Mouse (Mus musculus) hindbrain, embryonic 12.5 days (tissue): Measurements from ENCODE around the gene Cpne4. TPM values are rescaled to one million over a fixed set of nuclear protein-coding genes. Genes with fewer than 3 reads are reported as not detected.

Experiments used
- ATAC-seq: fragments of 200-750 bp; cut with Nextera tagmentation; 2 replicates; pipeline ENCODE4 v1.8.0; 2017; ENCODE audit warnings: moderate TSS enrichment; ENCODE audit not compliant: low FRiP score
- H3K27ac ChIP-seq: fragments of 300-500 bp; sonication (generic); 2 replicates; pipeline ENCODE4 v1.5.1; 2016; ENCODE audit warnings: mild to moderate bottlenecking
- H3K27me3 ChIP-seq: fragments of 300-500 bp; sonication (generic); 2 replicates; pipeline ENCODE4 v1.6.1; 2016; ENCODE audit warnings: mild to moderate bottlenecking
- H3K36me3 ChIP-seq: fragments of 300-500 bp; sonication (generic); 2 replicates; pipeline ENCODE4 v1.6.1; 2016; ENCODE audit warnings: mild to moderate bottlenecking
- H3K4me1 ChIP-seq: fragments of 300-500 bp; sonication (generic); 2 replicates; pipeline ENCODE4 v1.6.1; 2016
- H3K4me2 ChIP-seq: fragments of 300-500 bp; sonication (generic); replicated peaks from 2 replicates; pipeline ENCODE4 v1.6.1; 2016; ENCODE audit warnings: mild to moderate bottlenecking
- H3K4me3 ChIP-seq: fragments of 300-500 bp; sonication (generic); 2 replicates; pipeline ENCODE4 v1.5.1; 2016; ENCODE audit warnings: mild to moderate bottlenecking
- H3K9ac ChIP-seq: fragments of 300-500 bp; sonication (generic); 2 replicates; pipeline ENCODE4 v1.6.1; 2016; ENCODE audit warnings: mild to moderate bottlenecking, moderate library complexity
- H3K9me3 ChIP-seq: fragments of 300-500 bp; sonication (generic); replicated peaks from 2 replicates; pipeline ENCODE4 v1.6.1; 2016; ENCODE audit warnings: mild to moderate bottlenecking
- WGBS: fragments of 180-500 bp; shearing (Covaris S2); methylation state at CpG from one replicate; pipeline ENCODE4 v1.1.7; 2016; 5-methylcytosine and 5-hydroxymethylcytosine counted together
- polyA plus RNA-seq: library from polyadenylated mRNA; unstranded; fragments of >200 nt; fragmentation: Nextera tagmentation; extraction: Ambion mirVana; gene quantifications from 2 replicates; pipeline ENCODE4 v1.2.1, GENCODE M21; 2016

Gene Cpne4
- polyA plus RNA-seq, 1 experiment from 2014 or later = 2.3 TPM

DNA sequence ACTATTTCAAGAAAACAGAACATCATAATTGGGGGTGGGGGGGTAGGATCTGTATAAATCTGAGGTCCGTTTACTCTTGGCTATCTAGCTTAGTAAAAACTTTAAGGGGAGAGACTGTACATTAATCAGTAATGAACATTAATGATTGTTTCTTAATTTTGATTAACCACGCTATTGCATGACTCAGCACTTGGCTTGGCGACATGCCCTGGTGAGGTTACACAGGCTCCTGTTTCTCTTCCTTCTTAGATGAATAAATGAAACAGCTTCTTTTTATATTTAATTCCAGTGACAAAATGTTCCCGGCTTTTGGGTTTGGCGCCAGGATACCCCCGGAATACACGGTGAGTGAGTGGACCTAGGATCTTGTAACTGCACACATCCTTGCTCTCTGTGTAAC lies 471.1 kb downstream of the Cpne4 start:
- Histone ChIP-seq H3K4me3 (no peak overlapping the region), H3K4me1 (no peaks in the 10 kb centered on the region), H3K27ac (no peak overlapping the region), H3K9me3 (no peaks in the 10 kb centered on the region), H3K4me2 (no peak overlapping the region), H3K36me3 (no peaks in the 10 kb centered on the region), H3K9ac (no peak overlapping the region), H3K27me3 (no peaks in the 10 kb centered on the region)
- WGBS = 94% methylated on average over 7 of the region's 7 CpGs
- no peak for ATAC-seq

DNA sequence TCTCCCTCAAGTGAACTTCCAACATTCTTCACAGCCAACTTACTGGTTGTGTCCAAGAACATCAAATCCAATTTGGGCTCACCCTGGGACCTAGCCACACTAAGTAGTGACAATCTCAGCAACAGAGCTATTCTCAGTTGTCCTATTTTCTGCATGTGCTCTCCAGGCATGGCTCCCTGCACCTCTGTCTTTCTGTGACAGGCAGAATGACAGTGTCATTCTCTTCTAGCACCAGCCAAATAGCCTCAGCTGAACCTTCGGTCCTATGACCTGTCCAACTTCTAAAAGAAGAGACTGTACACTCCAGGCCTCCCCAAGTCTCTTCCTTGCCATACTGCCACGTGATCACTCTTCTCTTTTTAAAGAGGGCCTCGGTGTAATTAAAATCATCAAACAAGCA lies 481.2 kb downstream of the Cpne4 start:
- no peak overlapping the region for H3K9ac ChIP-seq
- H3K9me3 ChIP-seq = no peaks in the 10 kb centered on the region
- H3K27ac ChIP-seq = no peak overlapping the region
- no peaks in the 10 kb centered on the region for H3K4me1 ChIP-seq
- H3K4me2 ChIP-seq = no peak overlapping the region
- 79% methylated on average over 3 of the region's 3 CpGs for WGBS
- ATAC-seq = no peak
- no peaks in the 10 kb centered on the region for H3K27me3 ChIP-seq
- no peak overlapping the region for H3K4me3 ChIP-seq
- no peaks in the 10 kb centered on the region for H3K36me3 ChIP-seq

DNA sequence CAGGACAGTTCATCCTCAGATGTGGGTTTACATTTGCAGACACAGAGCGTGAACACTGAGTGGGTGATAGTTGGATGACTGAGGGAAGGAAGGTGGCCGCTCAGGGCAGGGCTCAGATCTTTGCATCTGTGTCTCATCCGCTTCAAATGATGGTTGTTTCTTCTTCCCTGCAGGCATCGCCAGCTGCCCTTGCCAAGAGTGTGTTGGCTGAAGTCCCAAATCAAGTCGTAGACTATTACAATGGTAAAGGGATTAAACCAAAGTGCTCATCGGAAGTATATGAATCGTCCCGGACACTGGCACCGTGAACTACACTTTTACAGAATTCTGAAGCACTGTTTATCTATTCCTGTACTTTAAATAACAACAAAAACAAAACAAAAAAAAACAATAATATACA lies 485.5 kb downstream of the Cpne4 start:
- H3K36me3 ChIP-seq = no peaks in the 10 kb centered on the region
- no peaks in the 10 kb centered on the region for H3K9me3 ChIP-seq
- WGBS = 88% methylated on average over 9 of the region's 9 CpGs
- H3K4me2 ChIP-seq = no peak overlapping the region
- no peak overlapping the region for H3K27ac ChIP-seq
- ATAC-seq = no peak
- H3K4me3 ChIP-seq = no peak overlapping the region
- H3K4me1 ChIP-seq = no peaks in the 10 kb centered on the region
- H3K27me3 ChIP-seq = no peaks in the 10 kb centered on the region
- H3K9ac ChIP-seq = no peak overlapping the region

DNA sequence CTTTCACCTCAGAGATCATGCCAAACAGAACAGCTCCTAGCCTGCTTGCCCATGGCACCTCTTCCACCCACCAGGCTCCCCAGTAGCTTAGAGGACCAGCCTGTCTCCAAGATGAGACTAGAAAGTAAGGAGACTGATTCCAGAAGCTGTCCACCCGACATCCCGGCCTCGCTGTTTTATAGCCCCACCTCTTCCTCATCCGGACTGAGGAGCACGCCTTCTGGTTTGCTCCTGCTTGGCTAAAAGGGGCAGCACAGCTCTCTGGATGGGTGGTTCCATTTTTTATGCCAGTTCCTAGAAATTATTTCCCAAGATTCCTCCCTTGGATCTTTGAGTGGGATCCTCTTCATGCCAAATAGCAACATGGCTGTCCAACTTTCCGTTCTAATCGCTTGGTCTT lies 486.6 kb downstream of the Cpne4 start:
- Histone ChIP-seq H3K9ac (no peak overlapping the region), H3K36me3 (no peaks in the 10 kb centered on the region), H3K4me1 (no peaks in the 10 kb centered on the region), H3K27me3 (no peaks in the 10 kb centered on the region), H3K4me2 (no peak overlapping the region), H3K4me3 (no peak overlapping the region), H3K27ac (no peak overlapping the region), H3K9me3 (no peaks in the 10 kb centered on the region)
- ATAC-seq = no peak
- 92% methylated on average over 7 of the region's 7 CpGs for WGBS

DNA sequence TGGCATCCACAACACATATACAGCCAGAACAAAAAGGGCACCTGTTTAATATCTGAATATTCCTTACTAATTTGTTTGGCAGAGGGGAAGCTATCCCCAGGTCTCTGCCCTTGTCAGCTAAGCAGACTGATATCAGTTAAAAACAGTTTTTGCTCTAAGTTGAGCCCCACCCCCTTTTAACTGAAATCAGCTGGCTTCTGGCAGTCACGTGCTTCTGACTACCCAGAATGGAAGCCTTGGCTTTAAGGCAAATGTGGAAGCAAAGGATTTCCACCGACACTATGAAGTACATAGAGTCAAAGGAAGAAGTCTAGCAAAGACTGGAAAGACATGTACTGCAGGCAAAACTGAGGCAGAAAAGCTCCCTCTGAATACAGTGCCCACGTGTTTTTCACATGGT lies 490.8 kb downstream of the Cpne4 start:
- no peak for ATAC-seq
- no peak overlapping the region for H3K4me3 ChIP-seq
- 84% methylated on average over 3 of the region's 3 CpGs for WGBS
- H3K4me1 ChIP-seq = no peaks in the 10 kb centered on the region
- H3K4me2 ChIP-seq = no peak overlapping the region
- no peak overlapping the region for H3K27ac ChIP-seq
- no peaks in the 10 kb centered on the region for H3K36me3 ChIP-seq
- H3K9me3 ChIP-seq = no peaks in the 10 kb centered on the region
- H3K9ac ChIP-seq = no peak overlapping the region
- peaks cover 2% of the 10 kb centered on the region; the same call in 1 of the 2 replicates for H3K27me3 ChIP-seq

DNA sequence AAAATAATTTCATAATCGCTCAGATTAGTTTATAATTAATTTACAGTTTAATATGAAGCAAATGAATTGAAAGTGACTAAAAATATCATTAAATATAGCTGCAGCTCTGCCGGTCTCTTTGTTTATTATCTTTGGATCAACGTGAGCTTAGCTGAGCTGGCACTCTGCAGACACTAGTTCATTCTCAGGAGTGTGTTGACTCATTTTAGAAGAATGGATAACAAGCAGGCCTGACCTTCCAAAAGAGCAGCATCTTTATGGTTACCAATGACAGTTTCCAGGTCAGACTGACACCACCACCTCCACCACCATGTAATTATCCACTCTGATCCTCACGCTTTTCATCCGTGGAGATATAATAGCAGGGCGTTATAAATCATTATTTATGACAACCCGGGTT lies 498.9 kb downstream of the Cpne4 start:
- 73% methylated on average over 7 of the region's 7 CpGs for WGBS
- Histone ChIP-seq H3K4me1 (0 out of 2 replicates have a peak, but pooled peaks cover 5% of the 10 kb centered on the region), H3K27ac (no peak overlapping the region), H3K4me3 (no peak overlapping the region), H3K27me3 (peaks cover 2% of the 10 kb centered on the region; the same call in 1 of the 2 replicates), H3K36me3 (no peaks in the 10 kb centered on the region), H3K9me3 (no peaks in the 10 kb centered on the region), H3K9ac (no peak overlapping the region), H3K4me2 (no peak overlapping the region)
- ATAC-seq = no peak

DNA sequence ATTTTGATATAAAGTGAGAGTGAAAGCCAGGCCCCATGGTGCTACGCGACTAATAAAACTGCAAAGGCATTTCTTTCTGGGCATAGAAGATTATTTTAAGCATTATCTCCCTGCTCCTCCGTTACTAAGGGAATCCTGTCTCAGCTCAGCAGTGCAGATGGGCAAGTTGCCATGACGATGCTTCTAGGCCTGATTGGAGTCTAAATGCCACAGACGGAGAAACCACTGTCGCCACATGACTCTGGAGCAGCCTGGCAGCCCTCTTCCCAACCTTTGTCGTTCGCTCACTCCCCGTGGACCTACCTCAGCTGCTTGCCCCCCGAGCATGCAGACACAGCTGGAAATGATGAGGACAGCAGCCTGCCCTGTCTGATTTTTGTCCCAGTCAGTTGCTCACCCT lies 501.3 kb downstream of the Cpne4 start:
- no peak overlapping the region for H3K27ac ChIP-seq
- no peak for ATAC-seq

DNA sequence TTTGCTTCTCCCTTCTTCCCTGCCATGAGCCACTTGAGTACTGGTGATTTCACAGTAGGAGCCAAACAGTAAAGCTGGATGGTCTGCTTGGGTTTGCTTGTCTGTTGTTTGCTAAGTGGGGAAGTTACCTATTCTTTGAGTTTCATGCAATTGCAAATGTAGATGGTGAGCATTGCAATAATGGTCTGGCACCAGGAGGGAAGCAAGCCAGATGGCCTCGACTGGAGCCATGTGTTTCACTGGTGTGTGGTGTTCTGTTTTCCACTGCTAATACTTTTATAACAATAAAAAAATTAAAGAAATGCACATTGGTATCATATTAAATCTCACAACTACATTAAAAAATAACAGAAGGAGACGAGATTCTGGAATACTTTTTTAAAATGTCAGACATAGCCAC lies 502.6 kb downstream of the Cpne4 start:
- peaks cover 12% of the 10 kb centered on the region for H3K4me1 ChIP-seq
- H3K4me2 ChIP-seq = no peak overlapping the region
- no peaks in the 10 kb centered on the region for H3K36me3 ChIP-seq
- H3K9me3 ChIP-seq = no peaks in the 10 kb centered on the region
- H3K27me3 ChIP-seq = no peaks in the 10 kb centered on the region
- H3K9ac ChIP-seq = no peak overlapping the region
- H3K4me3 ChIP-seq = no peak overlapping the region
- whole genome bisulfite sequencing = 53% methylated on average over 2 of the region's 2 CpGs
- H3K27ac ChIP-seq = no peak overlapping the region
- no peak for ATAC-seq

More for the DNA sequence above, 501.3 kb downstream of the Cpne4 start:
- no peak overlapping the region for H3K4me2 ChIP-seq
- no peaks in the 10 kb centered on the region for H3K36me3 ChIP-seq
- no peaks in the 10 kb centered on the region for H3K9me3 ChIP-seq
- no peak overlapping the region for H3K9ac ChIP-seq
- H3K27me3 ChIP-seq = no peaks in the 10 kb centered on the region
- 0 out of 2 replicates have a peak, but pooled peaks cover 5% of the 10 kb centered on the region for H3K4me1 ChIP-seq
- no peak overlapping the region for H3K4me3 ChIP-seq
- WGBS = 52% methylated on average over 10 of the region's 10 CpGs

DNA sequence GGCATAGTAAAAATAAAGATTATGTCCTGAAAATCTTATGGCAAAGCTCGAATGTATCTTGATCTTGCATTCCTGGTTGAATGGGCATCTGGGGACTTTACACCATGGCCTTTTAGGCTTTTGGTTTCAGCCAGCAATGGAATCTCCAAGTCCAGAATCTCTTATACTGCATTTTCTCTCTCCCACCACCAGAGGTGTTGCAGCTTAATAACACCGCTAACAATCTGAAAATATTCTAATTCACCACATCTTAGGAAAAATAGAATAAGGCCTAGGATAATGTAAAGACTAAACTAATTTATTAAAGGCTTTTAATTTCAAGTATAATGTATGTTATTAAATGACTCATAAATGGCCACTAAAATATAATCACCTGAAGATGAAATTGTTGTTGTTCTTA lies 503.2 kb downstream of the Cpne4 start:
- Histone ChIP-seq H3K4me3 (no peak overlapping the region), H3K27me3 (no peaks in the 10 kb centered on the region), H3K4me2 (no peak overlapping the region), H3K36me3 (no peaks in the 10 kb centered on the region), H3K9me3 (no peaks in the 10 kb centered on the region), H3K4me1 (peaks cover 12% of the 10 kb centered on the region), H3K27ac (no peak overlapping the region), H3K9ac (no peak overlapping the region)
- 69% methylated on average over 2 of the region's 2 CpGs for WGBS
- no peak for ATAC-seq

DNA sequence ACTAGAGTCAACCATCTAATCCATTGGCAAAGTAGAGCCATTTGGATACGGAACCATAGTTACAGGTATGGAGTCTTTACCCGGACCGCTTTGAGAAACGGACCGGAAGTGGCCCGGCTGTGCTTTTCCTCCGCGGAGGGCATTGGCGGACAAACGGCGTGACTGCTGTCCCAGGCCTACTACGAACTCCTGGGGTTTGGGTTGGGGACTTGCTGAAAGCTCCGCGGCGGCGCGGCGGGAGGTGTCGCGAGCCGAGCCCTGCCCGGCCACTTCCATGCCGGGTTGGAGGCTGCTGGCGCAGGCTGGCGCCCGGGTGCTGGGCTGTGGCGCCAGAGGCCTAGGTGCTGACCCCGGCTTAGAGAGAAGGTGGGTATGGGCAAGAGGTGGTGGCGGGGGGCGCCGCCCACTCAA lies 506.1 kb downstream of the Cpne4 start, which contains the start of gene Mrpl3:
Gene Mrpl3, plus strand, starts transcription at position 93 of the 411 bp plus-strand sequence.
- peak; percentile 80 for ATAC-seq
- Histone ChIP-seq H3K27ac (0 out of 2 replicates have a peak within 1 kb of the TSS, but pooled peaks have one; percentile 52), H3K36me3 (peaks cover 27% of the 10 kb centered on the region), H3K4me2 (peak within 1 kb of the TSS; percentile 67), H3K27me3 (no peaks in the 10 kb centered on the region), H3K9me3 (no peaks in the 10 kb centered on the region), H3K9ac (peak within 1 kb of the TSS; percentile 90), H3K4me3 (peak within 1 kb of the TSS; percentile 96), H3K4me1 (peaks cover 7% of the 10 kb centered on the region)
- under 1% methylated on average over 31 of the region's 31 CpGs for WGBS

DNA sequence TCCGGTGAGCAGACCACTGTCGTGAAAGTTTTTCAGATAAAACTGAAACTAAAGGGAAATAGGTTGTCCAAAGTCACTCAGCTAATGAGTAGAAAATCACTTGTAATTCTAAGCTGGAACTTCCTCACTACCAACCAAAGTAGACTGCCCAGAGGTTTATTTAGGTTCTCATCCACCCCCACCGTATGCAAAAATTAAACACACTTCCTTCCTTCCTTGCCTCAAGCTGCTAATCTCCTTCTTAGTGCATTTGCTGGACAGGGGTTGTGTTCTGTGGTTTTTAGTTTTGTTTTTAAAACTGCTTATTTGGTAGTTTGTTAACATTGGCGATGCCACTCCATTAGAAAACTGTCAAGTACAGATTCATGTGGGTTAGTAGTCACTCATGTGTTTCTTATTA lies 506.7 kb downstream of the Cpne4 start:
- Histone ChIP-seq H3K9me3 (no peaks in the 10 kb centered on the region), H3K4me2 (peak overlapping the region; percentile 67), H3K9ac (peak overlapping the region; percentile 90), H3K4me1 (peaks cover 7% of the 10 kb centered on the region), H3K27ac (no peak overlapping the region), H3K4me3 (peak overlapping the region; percentile 96), H3K27me3 (no peaks in the 10 kb centered on the region), H3K36me3 (peaks cover 34% of the 10 kb centered on the region)
- ATAC-seq = no peak
- 56% methylated on average over 4 of the region's 4 CpGs for WGBS

DNA sequence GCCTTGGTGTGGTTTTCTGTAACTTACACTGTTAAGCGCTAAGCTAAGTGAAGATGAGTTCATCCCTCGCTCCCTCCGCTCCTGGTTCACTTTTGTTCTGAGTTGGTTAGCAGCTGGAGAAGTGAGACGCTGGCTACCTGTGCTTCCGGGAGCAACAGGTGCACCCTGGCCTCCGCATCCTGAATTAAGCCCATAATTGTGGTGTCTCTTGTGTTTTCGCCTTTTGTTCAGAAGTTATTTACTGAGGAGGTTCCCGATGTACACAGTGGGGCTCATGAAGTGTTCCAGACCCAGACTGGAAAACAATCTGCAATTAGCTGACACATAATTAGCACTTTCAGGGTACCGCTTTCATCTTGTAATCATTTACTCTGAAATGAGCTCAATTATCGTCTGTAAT lies 522.0 kb downstream of the Cpne4 start:
- Histone ChIP-seq H3K36me3 (peaks cover 62% of the 10 kb centered on the region), H3K4me2 (no peak overlapping the region), H3K4me3 (no peak overlapping the region), H3K9ac (no peak overlapping the region), H3K4me1 (no peaks in the 10 kb centered on the region), H3K27me3 (no peaks in the 10 kb centered on the region), H3K9me3 (no peaks in the 10 kb centered on the region), H3K27ac (no peak overlapping the region)
- WGBS = 95% methylated on average over 10 of the region's 10 CpGs
- ATAC-seq = no peak

DNA sequence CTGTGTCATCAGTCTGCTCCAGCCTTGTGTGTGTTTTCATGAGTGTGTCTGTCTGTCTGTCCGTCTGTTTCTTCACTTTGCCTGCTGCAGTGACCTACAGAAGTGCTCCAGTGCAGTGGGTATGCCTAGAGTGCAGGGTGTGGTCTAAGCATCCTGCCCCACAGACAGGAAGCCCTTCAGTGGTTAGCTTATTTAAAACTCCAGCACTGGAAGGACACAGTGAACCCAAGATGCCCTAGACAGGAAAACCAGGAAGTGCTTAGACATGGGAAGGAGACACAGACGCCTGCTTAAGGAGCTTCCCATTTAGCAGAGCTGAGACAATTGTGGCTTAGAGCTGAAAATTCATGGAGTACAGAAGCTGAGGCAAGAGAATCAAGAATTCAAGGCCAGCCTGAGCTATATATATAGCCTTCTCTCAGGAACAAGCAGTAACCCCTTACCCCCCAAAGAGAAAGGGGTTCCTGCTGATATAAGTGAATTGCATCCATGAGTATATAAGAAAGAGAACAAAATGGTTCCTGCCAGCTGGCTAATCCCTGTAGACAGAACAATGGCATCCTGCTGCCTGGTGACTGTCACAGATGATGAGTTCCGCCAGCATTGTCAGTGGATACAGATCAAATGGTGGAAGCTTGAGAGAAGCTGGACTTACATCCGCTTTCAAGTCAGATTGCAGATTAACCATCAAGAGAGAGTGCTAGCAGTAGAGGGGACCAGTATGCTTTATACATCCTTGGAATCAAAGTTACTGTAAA lies 526.1 kb downstream of the Cpne4 start:
- Histone ChIP-seq H3K27me3 (no peaks in the 10 kb centered on the region), H3K36me3 (peaks cover 62% of the 10 kb centered on the region)
- 77% methylated on average over 4 of the region's 4 CpGs for WGBS

More for the DNA sequence above, 526.1 kb downstream of the Cpne4 start:
- H3K4me3 ChIP-seq = no peak overlapping the region
- no peaks in the 10 kb centered on the region for H3K4me1 ChIP-seq
- no peak overlapping the region for H3K27ac ChIP-seq
- ATAC-seq = no peak
- H3K9ac ChIP-seq = no peak overlapping the region
- no peak overlapping the region for H3K4me2 ChIP-seq
- H3K9me3 ChIP-seq = no peaks in the 10 kb centered on the region
